Mouse (Mus musculus): ENCODE results near the gene Psapl1. TPM values are rescaled to one million over a fixed set of nuclear protein-coding genes. Genes with fewer than 3 reads are reported as not detected.

The Psapl1 gene
- polyA plus RNA-seq, 1 experiment from 2014 or later: 0.11 TPM

DNA sequence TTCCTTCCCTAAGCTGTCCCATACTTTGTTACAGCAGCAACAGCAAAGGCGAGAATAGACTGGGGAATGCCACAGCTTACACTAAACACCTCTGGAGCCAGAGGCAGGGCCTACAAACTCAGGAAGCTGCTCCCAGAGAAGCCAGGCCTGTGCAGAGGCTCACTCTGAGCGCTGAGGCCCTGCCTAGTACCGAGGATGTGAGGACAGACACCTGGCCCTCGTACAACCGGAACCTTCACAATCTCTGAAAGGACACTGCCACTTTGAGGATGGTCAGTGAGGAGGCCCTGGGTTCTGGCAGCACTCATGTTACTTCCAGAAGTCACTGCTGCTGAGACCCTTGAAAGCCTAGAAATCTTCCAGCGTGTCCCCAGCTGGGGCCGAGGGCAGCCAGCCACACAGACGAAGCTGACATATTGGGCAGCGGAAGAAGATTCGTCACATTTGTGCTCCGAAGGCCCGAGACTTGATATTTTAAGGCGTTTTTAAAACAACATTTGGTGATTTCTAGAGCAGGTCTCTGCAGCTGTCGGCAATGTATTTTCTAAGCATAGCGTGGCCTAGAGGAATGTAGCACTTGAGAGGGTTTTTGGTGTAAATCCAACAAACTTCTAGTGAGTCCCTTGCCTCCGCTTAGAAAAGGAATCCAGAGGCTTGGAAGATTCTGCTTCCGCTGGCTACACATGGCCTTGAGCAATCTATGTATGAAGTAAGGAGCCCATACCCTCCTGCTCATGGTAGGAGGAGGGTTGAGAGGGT is 49.1 kb downstream of the Psapl1 start:
- Histone ChIP-seq H3K4me3 (ENCODE audit: low read depth, low read length) (no peak overlapping the region), H3K27me3 (replicated peaks; ENCODE audit: control insufficient read depth, insufficient read depth, low read length) (no peaks in the 10 kb centered on the region), H3K36me3 (ENCODE audit: control insufficient read depth, insufficient read depth, low read length) (no peaks in the 10 kb centered on the region), H3K4me1 (replicated peaks; ENCODE audit: control insufficient read depth, insufficient read depth, low read length) (peaks cover 33% of the 10 kb centered on the region), H3K4me2 (ENCODE audit: low read length) (no peak overlapping the region), H3K9me3 (ENCODE audit: control insufficient read depth, low read length) (no peaks in the 10 kb centered on the region), H3K27ac (ENCODE audit: low read depth) (peak overlapping the region; percentile 90), H3K9ac (ENCODE audit: low read length) (no peak overlapping the region)
- ATAC-seq (replicated peaks; ENCODE audit: low FRiP score, low TSS enrichment, low read depth): no peak; the same call in 1 of the 2 replicates
- DNase-seq (ENCODE audit: low spot score): peak; percentile 60
- WGBS: 57% methylated on average over 17 of the region's 17 CpGs

DNA sequence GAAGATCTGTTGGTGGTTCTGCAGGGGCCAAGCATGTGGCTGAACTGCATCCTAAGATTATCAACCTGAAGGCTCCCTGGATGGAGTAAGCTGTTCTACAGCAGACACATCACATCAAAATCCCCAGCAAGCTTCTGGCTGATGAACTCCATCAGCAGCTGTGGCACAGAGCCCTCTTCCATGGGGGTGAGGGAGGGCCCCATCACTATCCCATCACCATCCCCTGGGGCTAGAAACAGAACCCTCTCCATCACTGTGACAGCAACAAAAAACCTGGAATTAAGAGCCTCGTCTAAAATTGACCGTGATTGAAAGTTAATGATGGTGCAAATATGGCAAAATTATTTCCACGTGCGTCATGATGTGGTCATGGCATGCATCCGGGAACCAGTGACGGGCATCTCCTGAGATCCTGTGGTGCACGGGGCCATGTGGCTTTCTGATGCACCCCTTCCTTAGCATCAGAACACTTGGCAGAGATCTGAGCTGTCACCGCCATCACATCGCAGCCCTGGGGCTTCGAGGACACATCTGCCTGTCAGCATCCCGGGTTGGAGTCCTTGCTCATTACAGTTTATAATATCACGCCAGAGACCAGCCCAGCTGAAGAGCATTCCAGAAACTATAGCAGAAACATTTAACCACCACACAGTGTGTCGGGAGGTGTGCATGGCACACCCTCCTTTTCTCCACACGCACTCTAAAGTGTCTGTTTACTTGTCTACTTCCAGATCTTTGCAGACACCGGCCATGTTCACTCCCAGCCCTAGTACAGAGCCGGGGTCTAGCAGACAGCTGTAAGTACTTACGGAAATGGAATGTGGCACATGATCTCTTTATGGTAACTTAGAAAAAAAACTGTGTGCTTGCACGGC is 51.1 kb downstream of the Psapl1 start:
- Histone ChIP-seq H3K27ac (ENCODE audit: low read depth) (no peak overlapping the region), H3K4me3 (ENCODE audit: low read depth, low read length) (no peak overlapping the region), H3K4me2 (ENCODE audit: low read length) (no peak overlapping the region), H3K27me3 (replicated peaks; ENCODE audit: control insufficient read depth, insufficient read depth, low read length) (no peaks in the 10 kb centered on the region), H3K9ac (ENCODE audit: low read length) (no peak overlapping the region), H3K36me3 (ENCODE audit: control insufficient read depth, insufficient read depth, low read length) (no peaks in the 10 kb centered on the region), H3K9me3 (ENCODE audit: control insufficient read depth, low read length) (no peaks in the 10 kb centered on the region), H3K4me1 (replicated peaks; ENCODE audit: control insufficient read depth, insufficient read depth, low read length) (peaks cover 33% of the 10 kb centered on the region)
- ATAC-seq (replicated peaks; ENCODE audit: low FRiP score, low TSS enrichment, low read depth): 0 out of 2 replicates have a peak, but pooled peaks have one; percentile 24
- DNase-seq (ENCODE audit: low spot score): peak; percentile 61
- WGBS: 52% methylated on average over 18 of the region's 18 CpGs

Other genes with a start within 250 kb of the Psapl1 start
- 12.8 and 14.4 TPM in 2 replicates for gene Sorcs2, start 194.1 kb downstream of the Psapl1 start, polyA plus RNA-seq (2014; fragmentation: Nextera tagmentation; extraction: Ambion mirVana)